Mouse (Mus musculus): ENCODE results near the gene Map3k20.

The Map3k20 gene

DNA sequence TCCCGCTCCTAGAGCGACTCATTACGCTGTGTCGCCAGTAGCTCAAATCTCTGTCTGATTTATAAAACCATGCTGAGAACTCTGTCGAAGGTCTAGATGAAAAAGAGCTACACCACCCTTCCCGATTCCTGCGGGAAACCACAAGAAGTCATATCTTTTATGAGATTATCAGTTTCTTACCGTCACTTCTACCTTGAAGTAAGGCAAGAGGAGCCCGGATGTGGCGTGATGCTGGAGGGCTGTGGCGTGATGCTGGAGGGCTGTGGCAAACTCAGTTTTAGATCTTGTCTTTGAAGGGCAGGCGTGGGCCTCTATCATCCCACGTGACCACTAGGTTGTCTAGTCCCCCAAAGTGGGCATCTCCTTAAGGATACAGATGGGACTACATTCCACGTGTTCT, 3.5 kb upstream of the Map3k20 start:
- no peak for DNase-seq

DNA sequence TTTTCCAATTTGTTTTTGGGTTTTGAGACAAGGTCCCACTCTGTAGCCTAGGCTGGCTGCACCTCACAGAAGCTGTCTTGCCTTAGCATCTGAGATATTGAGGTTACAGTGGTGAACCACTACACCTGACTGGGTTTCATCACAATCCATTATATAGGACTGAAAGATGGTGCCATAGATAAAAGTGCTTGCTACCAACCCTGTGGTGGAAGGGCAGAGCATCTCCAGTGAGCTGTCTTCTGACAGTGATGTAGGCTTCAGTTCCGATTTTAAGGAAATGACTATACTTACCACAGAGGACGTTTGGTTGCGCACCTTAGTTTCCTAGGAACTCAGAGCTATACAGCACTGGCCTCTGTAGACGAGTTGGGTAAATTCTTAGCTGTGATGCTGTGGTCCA, 2.7 kb upstream of the Map3k20 start:
- no peak for DNase-seq

DNA sequence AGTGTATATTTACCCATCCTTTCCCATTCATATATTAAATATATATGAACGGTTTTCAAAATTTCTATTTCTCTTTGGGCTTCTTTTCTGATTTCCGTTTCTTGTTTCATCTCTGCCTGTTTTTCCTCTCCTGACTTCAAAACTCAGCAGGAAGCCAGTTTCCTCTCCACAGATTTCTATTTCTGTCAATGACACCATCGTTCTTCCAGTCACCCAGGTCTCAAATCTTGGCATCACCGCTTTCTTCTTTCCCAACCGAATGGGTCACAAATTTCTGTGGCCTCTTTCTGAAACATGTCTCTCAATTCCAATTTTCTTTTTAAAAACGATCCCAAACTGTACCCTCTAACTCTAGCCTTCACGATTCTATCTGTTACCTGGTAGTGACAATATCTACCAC, 748 bp upstream of the Map3k20 start:
- DNase-seq, result no peak

DNA sequence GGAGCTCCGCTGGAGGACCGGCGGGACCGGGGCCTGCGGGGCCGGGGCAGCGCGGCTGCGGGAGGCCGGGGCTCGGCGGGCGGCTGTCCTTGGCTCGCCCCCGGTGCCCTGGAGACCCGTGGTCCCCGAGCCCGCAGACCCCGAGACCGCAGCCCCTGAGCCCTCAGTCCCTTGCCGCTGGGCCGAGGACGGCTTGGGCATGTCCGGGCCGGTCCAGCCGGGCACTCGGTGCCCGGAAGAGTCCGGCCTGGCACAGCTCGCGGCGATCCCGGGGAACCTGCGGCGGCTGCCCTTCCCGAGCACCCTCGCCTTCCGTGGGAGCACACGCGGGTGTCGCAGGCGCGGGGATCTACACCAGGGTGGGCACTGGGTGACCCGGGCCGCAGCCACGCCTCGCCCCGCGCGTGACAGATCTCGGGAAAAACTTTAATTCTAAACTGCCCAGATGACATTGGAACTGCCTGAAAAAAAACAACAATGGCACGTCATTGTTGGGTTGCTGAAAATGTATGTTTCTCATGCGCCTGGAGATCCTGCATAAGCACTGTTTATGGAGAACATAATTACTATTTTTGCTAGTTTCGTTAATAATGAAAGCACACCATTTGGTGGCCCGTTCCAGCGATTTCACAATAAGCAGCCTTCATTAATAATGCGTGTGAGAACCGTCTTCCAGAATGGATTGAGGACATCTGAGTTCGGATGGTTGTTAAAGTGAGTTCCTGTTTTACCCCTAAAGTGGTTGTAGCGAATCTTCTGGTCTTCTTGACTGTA, 638 bp downstream of the Map3k20 start:
- peak; percentile 61 to 64 for DNase-seq

DNA sequence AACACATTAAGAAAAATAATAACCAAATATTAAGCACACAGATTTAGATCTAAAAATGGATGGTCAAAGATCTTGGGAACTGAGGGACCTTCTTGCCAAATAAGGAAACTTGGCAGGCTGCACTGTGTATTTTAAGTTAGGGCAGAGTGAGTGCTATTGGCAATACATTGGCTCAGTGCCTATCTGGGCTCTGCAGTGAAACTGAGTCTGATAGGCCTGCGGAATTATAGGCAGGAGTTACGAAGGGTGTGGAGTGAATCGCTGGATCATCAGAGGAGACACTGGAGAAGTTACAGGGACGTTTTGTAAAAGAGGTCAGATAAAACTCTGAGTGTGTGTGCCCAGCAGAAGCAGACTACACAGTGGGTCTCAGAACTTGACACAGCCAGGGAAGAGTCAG, 1.7 kb downstream of the Map3k20 start:
- DNase-seq, result peak in 1 of 2 experiments; percentile 45

DNA sequence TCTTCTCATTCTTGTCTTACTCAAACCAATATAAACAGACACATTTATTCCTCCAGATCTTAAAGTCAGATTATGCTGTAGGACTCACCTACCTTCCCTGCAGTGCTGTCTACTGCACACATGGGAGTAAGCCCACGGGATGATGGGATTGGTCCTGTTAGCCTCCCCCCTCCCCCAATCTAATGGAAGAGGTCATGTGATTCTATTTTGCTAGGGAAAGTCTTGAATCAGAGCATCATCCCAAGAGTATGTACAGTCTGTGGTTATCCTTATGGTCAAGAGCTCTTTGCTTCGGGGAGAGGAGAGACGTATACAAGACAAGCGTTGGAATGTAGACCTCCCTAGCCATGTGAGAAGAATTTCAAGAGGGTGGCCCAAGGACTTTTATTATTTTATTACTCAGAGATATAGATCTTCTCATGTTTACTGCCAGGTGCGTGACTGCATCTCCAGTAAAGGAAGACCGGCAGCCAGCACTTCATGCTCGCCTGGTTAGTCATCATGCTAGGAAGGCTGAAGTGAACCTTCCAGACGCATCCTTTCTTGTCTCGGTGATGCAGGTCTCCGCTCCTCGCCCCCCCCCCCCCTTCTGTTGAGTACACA, 3.6 kb downstream of the Map3k20 start:
- DNase-seq, result no peak

DNA sequence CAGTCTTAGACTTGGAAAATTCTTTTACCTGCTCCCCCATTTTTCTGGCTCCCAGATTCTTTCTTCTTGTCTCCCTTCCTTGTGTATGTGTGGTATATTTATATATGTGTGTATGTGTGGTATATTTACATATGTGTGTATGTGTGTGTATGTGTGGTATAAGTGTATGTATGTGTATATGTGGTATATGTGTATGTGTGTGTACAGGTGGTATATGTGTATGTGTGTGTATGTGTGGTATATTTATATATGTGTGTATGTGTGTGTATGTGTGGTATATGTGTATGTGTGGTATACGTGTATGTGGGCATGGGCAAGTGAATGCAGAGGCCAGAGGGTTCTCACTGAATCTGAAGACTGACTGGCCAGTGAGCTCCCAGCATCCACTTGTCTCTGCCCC, 5.7 kb downstream of the Map3k20 start:
- no peak for DNase-seq

DNA sequence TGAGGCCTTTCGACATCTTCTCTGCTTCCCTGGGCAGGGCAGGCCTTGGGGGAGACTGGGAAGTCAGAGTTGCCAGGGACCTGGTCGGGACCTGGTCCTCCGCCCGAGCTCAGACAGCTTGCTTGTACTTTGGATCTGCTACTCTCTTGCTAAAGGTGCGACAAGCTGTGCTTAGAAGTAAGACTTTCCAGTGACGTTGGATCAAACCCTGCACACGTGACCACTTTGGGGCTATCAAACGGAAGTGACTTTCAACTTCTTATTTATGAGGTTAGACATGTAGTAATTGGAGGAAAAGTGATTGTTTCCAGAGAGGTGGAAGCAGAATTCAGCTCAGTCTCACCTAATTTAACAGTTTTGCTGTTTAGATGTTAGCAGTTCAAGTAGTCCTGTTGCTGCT, 7.1 kb downstream of the Map3k20 start:
- DNase-seq, result no peak

DNA sequence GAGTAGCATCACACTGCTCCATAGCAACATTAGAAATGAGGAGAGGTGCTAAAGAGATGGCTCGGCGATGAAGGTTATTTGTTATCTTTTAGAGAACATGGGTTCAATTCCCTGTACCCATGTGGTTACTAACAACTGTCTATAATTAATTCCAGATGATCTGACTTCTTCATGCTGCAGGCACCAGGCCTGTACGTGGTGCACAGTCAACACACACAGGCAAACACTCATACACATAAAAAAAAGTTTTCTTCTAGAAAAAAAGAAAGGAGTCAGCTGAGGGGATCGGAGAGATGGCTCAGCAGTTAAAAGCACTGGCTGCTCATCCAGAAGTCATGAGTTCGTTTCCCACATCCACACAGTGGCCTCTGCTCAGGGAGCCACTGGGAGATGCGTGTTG, 9.6 kb downstream of the Map3k20 start:
- no peak for DNase-seq

DNA sequence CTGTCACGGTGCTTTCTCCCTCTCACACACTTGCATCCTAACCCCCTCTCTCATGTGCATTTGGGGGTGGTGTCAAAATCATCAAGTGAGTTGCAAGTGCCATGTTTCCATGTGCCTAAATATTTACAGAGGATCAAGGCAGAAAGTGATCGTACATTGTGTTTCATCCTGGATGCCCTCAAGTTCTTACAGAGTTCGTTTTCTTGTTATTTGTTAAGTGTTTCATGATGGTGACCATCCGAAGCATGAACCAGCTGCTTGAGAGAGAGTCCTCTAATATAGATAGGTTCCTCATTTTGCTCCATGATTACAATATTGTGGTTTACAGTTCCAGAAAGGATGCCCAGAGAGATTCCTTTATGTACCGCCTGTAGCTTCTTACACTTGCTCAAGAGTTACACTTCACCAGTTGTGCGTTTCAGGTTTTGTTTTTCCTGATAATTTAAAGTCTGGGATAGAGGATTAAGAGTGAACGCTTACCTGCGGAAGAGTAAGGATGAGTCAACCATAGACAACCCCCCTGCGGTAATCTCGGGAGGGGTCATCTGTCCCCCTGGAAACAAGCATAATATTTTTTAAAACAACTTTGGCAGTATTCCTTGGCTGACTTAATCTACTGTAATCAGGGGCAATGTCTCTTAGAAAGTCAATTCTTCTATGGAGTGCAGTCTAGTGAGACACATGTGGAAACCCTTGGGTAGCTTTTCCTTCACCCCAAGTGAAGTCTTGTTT, 11.7 kb downstream of the Map3k20 start:
- DNase-seq, result no peak

DNA sequence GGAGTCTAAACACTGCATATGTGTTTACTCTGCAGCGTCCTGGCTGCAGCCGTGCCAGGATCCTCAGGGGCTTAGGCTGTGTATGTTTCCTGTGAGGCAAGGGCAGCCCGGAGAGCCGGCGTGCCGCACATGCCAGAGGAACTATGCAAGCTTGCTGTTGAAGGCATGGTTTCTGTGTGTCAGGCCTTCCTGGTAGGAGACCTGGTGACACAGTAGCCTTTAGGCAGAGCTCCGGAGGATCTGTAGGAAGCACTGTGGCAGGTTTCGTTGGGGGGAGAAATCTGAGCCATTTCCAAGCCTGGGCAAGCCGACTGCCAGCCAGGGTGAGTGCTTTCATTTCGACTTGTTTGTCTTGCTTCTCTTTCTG, 12.3 kb downstream of the Map3k20 start:
- DNase-seq, result peak; percentile 80 to 92

DNA sequence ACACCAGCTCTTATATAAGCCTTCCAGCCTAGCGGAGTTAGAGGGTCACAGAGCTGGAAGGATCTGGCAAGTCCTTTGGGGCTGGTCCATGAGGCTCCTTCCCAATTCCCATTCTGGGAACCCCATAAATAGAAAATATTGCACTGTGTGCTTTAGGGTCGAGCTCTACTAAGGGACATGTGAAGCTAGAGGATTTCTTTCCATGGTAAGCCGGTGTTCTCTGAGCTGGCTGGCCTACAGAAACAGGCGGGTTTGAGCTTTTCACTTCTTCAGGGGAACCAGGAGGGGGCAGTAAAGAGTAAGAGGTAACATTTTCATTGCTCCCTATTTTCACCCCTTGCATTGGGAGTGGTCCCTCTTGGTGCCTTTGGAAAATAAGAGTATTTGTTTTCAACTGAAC, 13.0 kb downstream of the Map3k20 start:
- peak in 1 of 2 experiments; percentile 50 for DNase-seq

DNA sequence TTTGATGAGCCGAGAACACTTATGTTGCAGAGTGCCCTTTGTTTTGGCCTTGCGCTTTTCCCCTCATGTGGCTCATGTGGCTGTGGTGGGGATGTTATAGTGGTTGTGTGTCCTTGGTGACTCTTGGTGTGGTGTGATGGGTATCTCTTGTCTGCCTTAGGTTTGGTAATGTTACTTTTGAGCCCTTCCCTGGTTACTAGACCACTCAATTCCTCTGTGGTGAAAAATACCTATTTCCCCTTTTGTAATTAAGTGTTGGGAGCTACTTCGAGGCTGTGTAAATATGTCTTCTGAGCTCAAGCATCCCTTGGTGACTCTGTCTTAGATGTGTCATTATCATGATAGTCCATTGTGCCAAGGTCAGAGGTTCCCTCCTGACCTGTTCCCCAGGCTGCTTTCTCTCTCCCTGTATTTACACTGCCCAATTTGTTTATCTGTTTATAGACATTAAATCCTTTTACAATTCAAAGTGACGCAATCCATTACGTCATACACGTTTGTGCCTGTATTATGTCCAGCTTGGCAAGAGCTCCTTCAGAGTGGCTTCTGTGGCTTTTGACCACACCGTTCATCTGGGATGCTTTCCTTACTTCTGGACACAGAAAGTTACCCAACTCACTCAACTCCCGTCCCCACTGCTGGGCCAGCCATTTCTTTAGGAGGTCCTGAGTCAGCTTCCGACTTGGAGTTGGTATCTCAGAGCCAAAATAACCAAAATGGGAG, 15.9 kb downstream of the Map3k20 start:
- no peak for DNase-seq

DNA sequence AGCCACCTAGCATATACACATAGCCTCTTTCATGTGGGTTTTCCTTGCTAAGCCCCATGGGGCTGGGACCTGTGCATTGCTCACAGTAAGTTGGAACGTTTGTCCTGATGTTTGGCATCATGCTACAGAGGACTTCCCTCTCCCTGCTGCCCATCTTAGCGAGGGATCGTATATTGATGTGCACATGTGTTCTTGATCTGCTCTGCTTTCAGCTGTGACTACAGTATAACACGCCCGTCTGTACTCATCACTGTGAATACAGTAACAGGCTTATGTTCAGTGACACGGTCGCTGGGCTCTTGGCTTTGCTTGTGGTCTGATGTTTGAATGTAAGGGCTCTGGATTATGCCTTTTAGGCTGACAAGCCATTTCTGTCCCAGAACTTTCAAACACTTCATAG, 20.3 kb downstream of the Map3k20 start:
- DNase-seq, result no peak

DNA sequence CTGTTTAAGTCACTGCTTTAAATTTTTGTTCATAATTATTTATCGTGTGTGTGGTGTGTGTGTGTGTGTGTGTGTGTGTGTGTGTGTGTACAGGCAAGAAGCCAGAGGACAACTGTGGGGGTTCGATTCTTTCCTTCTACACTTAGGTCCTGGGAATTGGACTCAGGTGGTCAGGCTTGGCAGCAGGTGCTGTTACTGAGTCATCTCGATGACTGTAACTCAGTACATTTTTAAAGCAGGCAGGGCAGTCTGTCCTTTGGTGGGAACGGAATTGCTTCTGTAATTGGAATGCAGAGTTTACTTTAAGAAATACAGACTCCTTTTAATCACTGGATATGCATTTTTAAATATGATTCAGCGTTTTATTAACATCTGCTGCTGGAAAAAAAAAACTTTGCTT, 22.9 kb downstream of the Map3k20 start:
- DNase-seq, result no peak

DNA sequence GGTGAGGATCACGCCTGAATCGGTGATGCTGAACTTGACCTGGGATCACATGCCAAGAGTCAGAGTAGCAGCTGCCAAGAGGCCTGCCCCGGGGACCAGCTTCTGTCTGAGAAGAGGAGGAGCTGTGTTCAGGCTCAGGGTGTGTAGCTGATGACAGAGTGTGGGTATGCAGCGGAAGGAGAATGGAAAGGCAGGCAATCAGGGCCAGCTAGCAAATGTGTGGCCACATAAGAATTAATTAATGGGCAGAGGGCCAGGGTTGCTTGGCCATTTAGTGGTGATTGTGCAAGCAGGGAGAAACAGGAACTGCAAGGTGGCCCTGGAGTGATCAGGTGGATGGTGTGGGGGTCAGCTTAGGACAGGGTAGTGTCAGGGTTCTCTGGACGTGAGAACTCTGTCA, 23.5 kb downstream of the Map3k20 start:
- DNase-seq, result peak; percentile 39

DNA sequence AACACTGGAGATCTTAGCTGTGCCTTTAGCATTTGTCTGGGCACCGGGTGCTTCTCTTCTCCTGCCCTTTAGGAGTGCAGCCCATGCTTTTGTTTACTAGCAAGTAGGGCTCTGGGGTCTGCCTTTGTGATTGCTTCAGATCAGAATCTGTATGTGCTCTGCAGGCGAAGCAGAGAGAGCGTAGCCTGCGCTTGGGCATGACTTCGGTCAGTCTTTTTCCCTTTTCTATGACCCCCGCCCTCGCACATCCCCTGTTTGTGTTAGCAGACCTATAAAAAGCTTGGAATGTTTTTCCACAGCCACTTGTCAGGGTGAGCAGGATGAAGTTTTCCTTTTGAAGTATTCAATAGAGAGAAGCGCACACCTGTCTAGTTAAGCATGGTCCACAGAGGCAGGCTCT, 26.0 kb downstream of the Map3k20 start:
- DNase-seq, result no peak

DNA sequence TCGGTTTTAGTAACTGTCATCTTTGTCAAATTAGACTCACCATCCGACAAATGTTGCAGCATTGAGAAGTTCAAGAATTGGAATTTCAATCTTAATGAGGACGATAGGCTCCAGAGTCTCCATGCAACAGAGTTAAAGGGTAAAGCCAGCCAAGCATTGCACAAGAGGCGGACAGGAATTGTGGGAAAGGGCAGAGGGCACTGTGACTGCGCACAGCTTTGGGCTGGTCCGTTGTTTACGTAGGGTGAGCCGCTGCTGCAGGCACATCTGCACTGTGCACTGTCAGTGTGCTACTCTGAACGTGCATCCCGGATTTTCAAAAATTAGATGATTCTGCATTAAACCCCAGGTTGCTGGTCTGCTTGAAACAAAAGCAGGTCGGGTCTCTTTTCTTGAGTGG, 27.9 kb downstream of the Map3k20 start:
- peak in 1 of 2 experiments; percentile 56 for DNase-seq

DNA sequence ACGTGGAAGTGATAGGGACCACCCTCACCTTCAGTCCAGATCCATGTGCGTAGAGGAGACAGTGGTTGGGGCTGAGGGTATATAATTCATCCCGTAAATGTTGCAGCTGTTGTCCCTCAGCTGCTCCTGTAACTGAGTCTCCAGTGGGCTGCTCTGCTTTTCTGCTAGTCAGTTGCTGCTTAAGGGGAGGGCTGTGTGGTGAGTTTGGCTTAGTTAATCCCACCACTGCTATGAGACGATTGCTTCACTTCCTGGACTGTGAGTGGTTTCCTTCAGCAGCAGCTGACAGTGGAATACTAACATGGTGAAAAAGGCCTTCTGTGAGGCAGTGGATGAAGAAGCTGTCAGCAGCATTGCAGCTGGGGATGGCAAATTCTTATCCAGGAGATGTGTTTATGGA, 33.0 kb downstream of the Map3k20 start:
- peak in 1 of 2 experiments; percentile 33 for DNase-seq

DNA sequence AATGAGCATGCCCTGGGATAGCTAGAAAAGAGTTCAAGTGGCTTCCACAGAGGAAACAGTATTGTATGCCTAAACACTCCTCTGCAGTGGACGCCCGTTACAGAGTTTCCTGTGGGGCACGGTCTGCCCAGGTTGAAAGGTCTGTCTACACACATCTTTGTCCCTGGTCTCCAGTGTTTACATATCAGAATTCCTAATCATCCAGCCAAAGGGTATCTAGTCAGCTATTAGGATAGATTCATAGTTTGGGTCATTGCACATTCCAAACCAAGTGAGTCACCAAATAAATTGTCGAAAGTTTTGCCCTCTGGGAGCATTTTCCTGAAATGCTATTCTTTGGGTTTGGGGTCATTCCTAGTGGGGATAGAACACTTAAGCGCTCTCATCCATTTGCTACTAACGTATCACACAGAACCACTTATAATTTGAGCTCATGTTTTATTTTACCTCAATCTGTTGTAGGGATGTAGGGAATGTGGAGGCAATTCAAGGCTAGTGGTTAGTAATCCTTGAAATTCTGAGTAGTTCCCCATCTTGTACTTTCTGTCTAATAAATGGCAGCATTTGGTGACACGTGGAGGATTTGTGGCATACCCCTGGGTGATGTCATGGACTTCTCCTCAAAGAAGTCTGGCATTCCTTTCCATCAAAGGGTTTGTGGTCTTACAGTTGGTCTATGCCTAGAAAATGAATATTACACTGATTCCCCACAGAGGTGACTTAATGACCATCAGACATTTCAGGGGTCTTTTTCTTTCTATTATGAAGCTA, 33.8 kb downstream of the Map3k20 start:
- peak in 1 of 2 experiments; percentile 46 for DNase-seq

DNA sequence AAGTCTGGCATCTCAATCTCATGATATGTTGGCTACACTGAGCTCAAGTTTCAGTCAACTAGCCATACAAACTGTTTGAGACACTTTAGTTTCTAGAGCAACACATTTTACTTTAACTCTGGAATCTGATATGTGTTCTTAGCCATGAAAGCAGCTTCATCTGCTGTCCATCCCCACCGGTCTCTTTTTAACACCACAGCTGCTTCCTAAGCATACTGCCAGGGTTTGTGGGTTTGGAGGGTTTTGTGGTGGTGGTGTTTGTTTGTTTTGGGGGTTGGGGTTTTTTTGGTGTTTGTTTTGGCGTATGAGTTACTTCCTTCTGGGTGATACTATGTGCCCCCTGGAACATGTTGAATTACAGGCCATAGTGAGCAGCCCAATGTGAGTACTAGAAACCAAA, 35.2 kb downstream of the Map3k20 start:
- DNase-seq, result no peak

DNA sequence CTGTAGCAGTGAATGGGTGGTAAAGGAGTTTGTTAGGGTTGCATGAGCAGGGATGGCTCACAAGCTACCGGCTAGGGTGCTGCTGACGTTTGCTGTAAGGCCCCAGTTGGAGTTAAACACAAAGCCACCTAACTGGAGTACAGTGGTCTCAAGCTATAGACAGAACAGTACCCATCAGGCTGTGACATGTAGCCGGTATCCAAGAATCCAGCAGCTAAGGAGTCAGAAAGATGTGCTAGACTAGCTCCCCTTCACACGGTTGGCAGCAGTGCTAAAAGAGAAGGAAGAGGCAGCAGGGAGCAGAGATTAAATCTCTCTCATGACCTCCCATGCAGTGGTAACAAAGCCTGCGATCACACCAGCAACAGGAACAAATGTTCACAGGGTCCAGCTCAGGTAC, 36.2 kb downstream of the Map3k20 start:
- DNase-seq, result no peak

Measured in lung, postnatal 4 days (tissue).